In the genomic region with DNA sequence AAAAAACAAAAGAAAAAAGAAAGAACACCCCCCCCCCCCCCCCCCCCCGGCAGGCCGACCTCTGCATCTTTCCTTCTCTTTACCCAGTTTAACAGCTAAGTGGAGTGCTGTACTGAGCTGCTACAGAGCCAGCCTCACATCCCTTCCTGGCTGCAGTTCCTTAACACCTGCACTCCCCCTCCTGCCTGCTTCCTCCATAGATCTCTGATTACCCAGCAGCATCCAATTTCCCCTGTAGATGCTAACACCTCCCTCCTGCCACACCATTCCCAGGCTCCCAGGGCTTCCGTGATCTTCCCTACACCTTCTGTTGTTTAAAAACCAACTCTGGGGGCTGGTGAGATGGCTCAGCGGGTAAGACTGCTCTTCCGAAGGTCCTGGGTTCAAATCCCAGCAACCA, we compare ENCODE assay signal across 19 mouse cellular contexts. TPM values are rescaled to one million over a fixed set of nuclear protein-coding genes. Genes with fewer than 3 reads are reported as not detected.
DNase-seq lines count a peak whose midpoint lies in the region; ATAC-seq and TF ChIP-seq lines count a peak whose summit lies in the region.
"Had no signal": no experiment of that assay in that cellular context is flagged by ENCODE, and none has a peak within 500 bp of the region (broad histone marks: within the 10 kb centered on the region; RNA-seq: fewer than 3 reads in every experiment).

No protein-coding gene starts in this region.

- 0 out of 2 replicates have a peak overlapping the region, but pooled peaks have one; percentile 44 for H3K4me2 ChIP-seq in liver, embryonic 16.5 days (ENCODE audit: low read depth, low read length)
- H3K4me2 ChIP-seq in midbrain, embryonic 14.5 days (ENCODE audit: low read length), result no peak overlapping the region
- H3K4me2 ChIP-seq: forebrain, embryonic 15.5 days; hindbrain, embryonic 15.5 days had no signal

- peak; percentile 83 for DNase-seq in heart, adult 11 months
- DNase-seq in heart, adult 18-20 months, result no peak
- no peak for DNase-seq in liver
- DNase-seq in brain, embryonic 14.5 days (ENCODE audit: low read depth), result peak; percentile 28
- DNase-seq in midbrain, embryonic 14.5 days, result no peak
- DNase-seq in cerebellum, adult 9-10 months, result no peak
- DNase-seq: adrenal gland, adult 2 months; adrenal gland, postnatal 25 days; cerebellum, adult 11 months; cerebellum, adult 8-10 months; cerebellum, postnatal 25 days; gastrocnemius, postnatal 14 days; heart, postnatal 36 days had no signal

- no peak for ATAC-seq in liver, embryonic 16.5 days (ENCODE audit: low read depth)
- ATAC-seq in midbrain, embryonic 14.5 days (ENCODE audit: low FRiP score, low TSS enrichment), result no peak
- ATAC-seq: forebrain, embryonic 15.5 days; Patski had no signal

- no peak for TF ChIP-seq POLR2A in brain, embryonic 14.5 days (IDR thresholded peaks at IDR 0.05; ENCODE audit: borderline replicate concordance, extremely low read depth, insufficient read depth, insufficient read length, poor library complexity, severe bottlenecking)

- WGBS in liver, embryonic 16.5 days (ENCODE audit: insufficient replicate concordance), result 41% methylated on average over 3 of the region's 5 CpGs
- 62% methylated on average over 3 of the region's 5 CpGs for WGBS in midbrain, embryonic 14.5 days

- H3K36me3 ChIP-seq in liver, embryonic 16.5 days (ENCODE audit: control insufficient read depth, insufficient read depth), result no peaks in the 10 kb centered on the region
- no peaks in the 10 kb centered on the region for H3K36me3 ChIP-seq in midbrain, embryonic 14.5 days (ENCODE audit: control insufficient read depth, insufficient read depth, low read length)
- H3K36me3 ChIP-seq: embryonic facial prominence, embryonic 12.5 days; forebrain, embryonic 15.5 days; heart, embryonic 13.5 days; hindbrain, embryonic 15.5 days had no signal

- peaks cover 56% of the 10 kb centered on the region for H3K27me3 ChIP-seq in liver, embryonic 16.5 days (ENCODE audit: control insufficient read depth, insufficient read depth, low read depth, low read length)
- peaks cover 34% of the 10 kb centered on the region for H3K27me3 ChIP-seq in midbrain, embryonic 14.5 days (ENCODE audit: control insufficient read depth, insufficient read depth, low read length)
- H3K27me3 ChIP-seq: Patski had no signal

- H3K27ac ChIP-seq in liver, embryonic 16.5 days (ENCODE audit: low read length), result no peak overlapping the region
- H3K27ac ChIP-seq in midbrain, embryonic 14.5 days (replicated peaks; ENCODE audit: low read depth, low read length), result no peak overlapping the region
- H3K27ac ChIP-seq: embryonic facial prominence, embryonic 12.5 days; forebrain, embryonic 15.5 days; heart, embryonic 13.5 days; hindbrain, embryonic 15.5 days had no signal

- peaks cover 5% of the 10 kb centered on the region for H3K4me1 ChIP-seq in liver, embryonic 16.5 days (ENCODE audit: control insufficient read depth, low read depth, low read length)
- peaks cover 21% of the 10 kb centered on the region for H3K4me1 ChIP-seq in midbrain, embryonic 14.5 days (ENCODE audit: control insufficient read depth, insufficient read depth, low read length)

- no peaks in the 10 kb centered on the region for H3K9me3 ChIP-seq in liver, embryonic 16.5 days (replicated peaks; ENCODE audit: control insufficient read depth, low read length)
- H3K9me3 ChIP-seq in midbrain, embryonic 14.5 days (ENCODE audit: control insufficient read depth, low read length), result no peaks in the 10 kb centered on the region
- H3K9me3 ChIP-seq: embryonic facial prominence, embryonic 12.5 days; forebrain, embryonic 15.5 days; hindbrain, embryonic 15.5 days had no signal

- no peak for TF ChIP-seq CTCF in brain, embryonic 14.5 days (IDR thresholded peaks at IDR 0.05; ENCODE audit: borderline replicate concordance, extremely low read depth, insufficient read depth, insufficient read length)

- no peak overlapping the region for H3K9ac ChIP-seq in liver, embryonic 16.5 days (ENCODE audit: low read depth, low read length)
- H3K9ac ChIP-seq in midbrain, embryonic 14.5 days (replicated peaks; ENCODE audit: low read length), result no peak overlapping the region
- H3K9ac ChIP-seq: embryonic facial prominence, embryonic 12.5 days; forebrain, embryonic 15.5 days; hindbrain, embryonic 15.5 days had no signal

- H3K4me3 ChIP-seq in liver, embryonic 16.5 days (ENCODE audit: low read depth, low read length), result no peak overlapping the region
- H3K4me3 ChIP-seq in midbrain, embryonic 14.5 days (replicated peaks; ENCODE audit: low read depth, low read length), result no peak overlapping the region
- H3K4me3 ChIP-seq: embryonic facial prominence, embryonic 12.5 days; forebrain, embryonic 15.5 days; hindbrain, embryonic 15.5 days had no signal

RNA-seq across cellular contexts. Expression of a gene that starts 10.1 kb away (rescaled TPM):
- total RNA-seq in heart, adult 18-20 months (2021), result 1 to 10 TPM; 5.6 to 6.7 TPM
- polyA plus RNA-seq in liver, embryonic 16.5 days (2015; fragmentation: Nextera tagmentation; extraction: Ambion mirVana), result not detected in 2 replicates
- 1.0 and 1.1 TPM in 2 replicates for polyA plus RNA-seq in brain, embryonic 14.5 days (2012; rRNA removed)
- not detected in 2 replicates for polyA plus RNA-seq in midbrain, embryonic 14.5 days (2014; fragmentation: Nextera tagmentation; extraction: Ambion mirVana)
- polyA plus RNA-seq: Patski had no signal

RNA-seq across cellular contexts. Expression of a gene that starts 38.1 kb away (rescaled TPM):
- total RNA-seq in heart, adult 18-20 months (2021), result 10 to 100 TPM; 31.2 to 32.9 TPM
- polyA plus RNA-seq in liver, embryonic 16.5 days (2015; fragmentation: Nextera tagmentation; extraction: Ambion mirVana), result 51.2 and 51.9 TPM in 2 replicates
- polyA plus RNA-seq in brain, embryonic 14.5 days (2012; rRNA removed), result 93.0 and 117 TPM in 2 replicates
- polyA plus RNA-seq in midbrain, embryonic 14.5 days (2014; fragmentation: Nextera tagmentation; extraction: Ambion mirVana), result 91.8 and 121 TPM in 2 replicates

Comparison
In these comparisons a context has a peak if more than half of its experiments do, and no peak if none do; other contexts are left out.
1. DNase-seq: peak in heart, adult 11 months (single experiment) and brain, embryonic 14.5 days (single experiment); none in heart, adult 18-20 months (0 of 2), liver (single experiment), midbrain, embryonic 14.5 days (single experiment) and cerebellum, adult 9-10 months (single experiment).